Mouse (Mus musculus) G1E (cell line): ENCODE results near the gene Prrg2. TPM values are rescaled to one million over a fixed set of nuclear protein-coding genes. Genes with fewer than 3 reads are reported as not detected.

Experiments used
- ATAC-seq: 2 replicates; pipeline ENCODE4 v1.8.0; 2016; ENCODE audit warnings: mild to moderate bottlenecking; ENCODE audit not compliant: insufficient number of reproducible peaks, poor library complexity, low FRiP score, severe bottlenecking; ENCODE audit errors: extremely low read depth
- DNase-seq: peaks from one replicate; pipeline ENCODE4 v3.0.0; 2012; ENCODE audit warnings: low spot score
- H3K27me3 ChIP-seq: 2 replicates; pipeline ENCODE4 v1.6.1; 2012; ENCODE audit warnings: mild to moderate bottlenecking, low read length, inconsistent platforms; ENCODE audit not compliant: insufficient read depth
- H3K36me3 ChIP-seq: replicated peaks from 2 replicates; pipeline ENCODE3; 2012; ENCODE audit warnings: mild to moderate bottlenecking, inconsistent platforms
- H3K4me1 ChIP-seq: 2 replicates; pipeline ENCODE4 v1.6.1; 2012; ENCODE audit warnings: low read depth, low read length, inconsistent platforms, mixed read lengths; ENCODE audit not compliant: insufficient read depth
- H3K4me3 ChIP-seq: 2 replicates; pipeline ENCODE4 v1.5.1; 2012; ENCODE audit warnings: low read depth, mild to moderate bottlenecking, inconsistent platforms, low read length, moderate library complexity, mixed read lengths
- H3K9me3 ChIP-seq: replicated peaks from 2 replicates; pipeline ENCODE4 v1.6.1; 2012; ENCODE audit warnings: inconsistent platforms
- CTCF ChIP-seq: IDR thresholded peaks from 2 replicates; pipeline ENCODE4 v1.5.1; 2012; ENCODE audit warnings: low read depth, low read length, inconsistent platforms, mixed read lengths
- GATA1 ChIP-seq: IDR thresholded peaks from 2 replicates; pipeline ENCODE4 v1.6.1; 2012; ENCODE audit warnings: borderline replicate concordance, low read length, inconsistent platforms, mixed read lengths
- GATA2 ChIP-seq: IDR thresholded peaks from 2 replicates; pipeline ENCODE4 v1.6.1; 2012; ENCODE audit warnings: low read depth, low read length, inconsistent platforms, borderline replicate concordance
- POLR2AphosphoS5 ChIP-seq: IDR thresholded peaks from 2 replicates; pipeline ENCODE4 v1.6.1; 2012; ENCODE audit warnings: low read depth, low read length, inconsistent platforms; ENCODE audit not compliant: insufficient replicate concordance
- TAL1 ChIP-seq: conservative IDR thresholded peaks from 2 replicates; pipeline ENCODE4 v1.6.1; 2012; ENCODE audit warnings: low read depth, low read length, inconsistent platforms, mixed read lengths
- polyA plus RNA-seq: library from polyadenylated mRNA; stranded (reverse); fragments of >175 nt; gene quantifications from 2 replicates; pipeline ENCODE4 v1.2.3, GENCODE M21; 2012
- total RNA-seq, 2 experiments: library from RNA; stranded (forward) in 1 of 2; stranded (reverse) in 1 of 2; fragments of 200-1000 nt in 1 of 2; fragments of >200 nt in 1 of 2; fragmentation: Nextera tagmentation in 1 of 2; gene quantifications; 2 replicates each; pipeline ENCODE4 v1.2.3; 2014 to 2017

Gene Prrg2
- total and polyA plus RNA-seq, 3 experiments = 9.5 to 34.7 (median 17.8) TPM

- H3K4me1 ChIP-seq = peaks cover 50% of the 10 kb centered on the region
- TF ChIP-seq GATA2 (no peak), CTCF (no peak), TAL1 (no peak), POLR2AphosphoS5 (no peak), GATA1 (no peak)
- no peaks in the 10 kb centered on the region for H3K36me3 ChIP-seq
- DNase-seq (no peak), ATAC-seq (no peak)
- peaks cover 32% of the 10 kb centered on the region for H3K27me3 ChIP-seq
- H3K4me3 ChIP-seq = no peak overlapping the region
- no peaks in the 10 kb centered on the region for H3K9me3 ChIP-seq
These were observed 32.9 kb upstream of the Prrg2 start for GRCm38 (mm10) chr7:45095367-45095766.

GRCm38 (mm10) chr7:45094121-45094520 lies 31.6 kb upstream of the Prrg2 start:
- Histone ChIP-seq H3K36me3 (no peaks in the 10 kb centered on the region), H3K27me3 (peaks cover 32% of the 10 kb centered on the region), H3K4me1 (peaks cover 54% of the 10 kb centered on the region), H3K4me3 (no peak overlapping the region), H3K9me3 (no peaks in the 10 kb centered on the region)
- TF ChIP-seq CTCF (no peak), POLR2AphosphoS5 (no peak), GATA2 (no peak), TAL1 (no peak), GATA1 (no peak)
- DNase-seq (no peak), ATAC-seq (no peak)

- no peak for TF ChIP-seq POLR2AphosphoS5
- DNase-seq = no peak
- H3K9me3 ChIP-seq = no peaks in the 10 kb centered on the region
These were observed 31.0 kb upstream of the Prrg2 start for GRCm38 (mm10) chr7:45093516-45093905.

GRCm38 (mm10) chr7:45092828-45093515 lies 30.5 kb upstream of the Prrg2 start:
- DNase-seq (no peak), ATAC-seq (no peak)
- H3K27me3 ChIP-seq = peaks cover 36% of the 10 kb centered on the region
- no peak overlapping the region for H3K4me3 ChIP-seq
- no peaks in the 10 kb centered on the region for H3K9me3 ChIP-seq
- no peak for TF ChIP-seq TAL1
- no peak for TF ChIP-seq GATA2
- no peak for TF ChIP-seq CTCF
- no peak for TF ChIP-seq POLR2AphosphoS5
- TF ChIP-seq GATA1 = no peak
- H3K36me3 ChIP-seq = no peaks in the 10 kb centered on the region
- peaks cover 52% of the 10 kb centered on the region for H3K4me1 ChIP-seq

More at GRCm38 (mm10) chr7:45093516-45093905, 31.0 kb upstream of the Prrg2 start:
- Histone ChIP-seq H3K4me1 (peaks cover 51% of the 10 kb centered on the region), H3K4me3 (no peak overlapping the region), H3K27me3 (peaks cover 33% of the 10 kb centered on the region), H3K36me3 (no peaks in the 10 kb centered on the region)
- ATAC-seq = no peak

- peaks cover 46% of the 10 kb centered on the region for H3K4me1 ChIP-seq
- H3K9me3 ChIP-seq = no peaks in the 10 kb centered on the region
- no peak for TF ChIP-seq GATA1
- no peak for TF ChIP-seq CTCF
- no peak for TF ChIP-seq TAL1
- no peak for TF ChIP-seq GATA2
- TF ChIP-seq POLR2AphosphoS5 = no peak
- peaks cover 44% of the 10 kb centered on the region for H3K27me3 ChIP-seq
- no peaks in the 10 kb centered on the region for H3K36me3 ChIP-seq
- peak within 1 kb of the TSS; percentile 56; the same call in 1 of the 2 replicates for H3K4me3 ChIP-seq
- DNase-seq (peak; percentile 40), ATAC-seq (no peak)
These were observed 29.6 kb upstream of the Prrg2 start, which contains the start of gene Rcn3 for GRCm38 (mm10) chr7:45092048-45092447. TSS of gene Rcn3 (minus strand) at chr7:45092221.

- Histone ChIP-seq H3K4me1 (peaks cover 46% of the 10 kb centered on the region), H3K27me3 (peaks cover 44% of the 10 kb centered on the region)
These were observed 28.8 kb upstream of the Prrg2 start for GRCm38 (mm10) chr7:45091001-45091990.

More at GRCm38 (mm10) chr7:45091001-45091990, 28.8 kb upstream of the Prrg2 start:
- TF ChIP-seq TAL1 (no peak), GATA2 (no peak), GATA1 (no peak), CTCF (no peak), POLR2AphosphoS5 (no peak)
- DNase-seq (no peak), ATAC-seq (no peak)
- Histone ChIP-seq H3K4me3 (peak overlapping the region; percentile 56; the same call in 1 of the 2 replicates), H3K36me3 (no peaks in the 10 kb centered on the region), H3K9me3 (no peaks in the 10 kb centered on the region)
